Mouse (Mus musculus): ENCODE measurements around the gene Pycard. TPM values are rescaled to one million over a fixed set of nuclear protein-coding genes. Genes with fewer than 3 reads are reported as not detected.

Gene Pycard
- total and polyA plus RNA-seq, 2 experiments = 2.8 to 5.0 TPM

DNA sequence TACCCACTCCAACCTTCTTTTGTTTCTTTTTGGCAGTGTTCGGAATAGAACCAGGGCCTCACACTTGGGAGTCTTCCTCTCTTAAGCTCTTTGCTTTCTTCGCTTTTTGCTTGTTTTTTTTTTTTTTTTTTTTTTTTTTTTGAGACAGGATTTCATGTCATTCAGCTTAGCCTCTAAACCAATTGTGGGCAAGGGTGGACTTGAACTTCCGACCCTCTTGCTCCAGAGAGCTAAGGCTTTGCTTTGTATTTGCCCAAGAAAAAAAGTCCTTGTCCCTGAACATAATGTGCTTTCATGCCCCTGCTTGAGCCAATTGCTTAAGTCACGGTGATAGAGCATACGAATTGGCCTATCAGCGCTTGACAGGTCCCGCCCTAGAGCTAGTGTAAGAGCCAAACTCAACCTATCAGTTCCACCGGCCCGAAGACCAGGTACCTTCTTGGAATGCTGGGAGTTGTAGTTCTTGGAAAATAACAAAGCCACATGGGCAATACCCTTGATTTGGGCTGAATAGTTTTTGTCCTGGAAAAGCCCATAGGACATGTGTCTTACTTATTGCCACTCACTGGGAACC, 37.8 kb upstream of the Pycard start:
- Histone ChIP-seq H3K27ac (replicated peaks; ENCODE audit: insufficient read depth, low read depth, low read length) (peak overlapping the region; percentile 99), H3K36me3 (ENCODE audit: control insufficient read depth, insufficient read depth, low read length) (no peaks in the 10 kb centered on the region), H3K9ac (ENCODE audit: low read depth, low read length) (no peak overlapping the region), H3K4me3 (ENCODE audit: insufficient read depth, low read depth, low read length) (no peak overlapping the region), H3K79me2 (ENCODE audit: control insufficient read depth, insufficient read depth, low read length) (no peaks in the 10 kb centered on the region), H3K27me3 (ENCODE audit: control insufficient read depth, insufficient read depth, low read length) (no peaks in the 10 kb centered on the region), H3K4me1 (ENCODE audit: control insufficient read depth, insufficient read depth, low read length) (peaks cover 15% of the 10 kb centered on the region)
- 41% methylated on average over 9 of the region's 9 CpGs for WGBS
- no peak for TF ChIP-seq CTCF (IDR thresholded peaks at IDR 0.05; ENCODE audit: low read depth, low read length)
- TF ChIP-seq POLR2A (IDR thresholded peaks at IDR 0.05; ENCODE audit: extremely low read depth, insufficient read depth, low read length) = no peak
- peak; percentile 96 for DNase-seq (ENCODE audit: extremely low read depth, low read depth, low spot score)

DNA sequence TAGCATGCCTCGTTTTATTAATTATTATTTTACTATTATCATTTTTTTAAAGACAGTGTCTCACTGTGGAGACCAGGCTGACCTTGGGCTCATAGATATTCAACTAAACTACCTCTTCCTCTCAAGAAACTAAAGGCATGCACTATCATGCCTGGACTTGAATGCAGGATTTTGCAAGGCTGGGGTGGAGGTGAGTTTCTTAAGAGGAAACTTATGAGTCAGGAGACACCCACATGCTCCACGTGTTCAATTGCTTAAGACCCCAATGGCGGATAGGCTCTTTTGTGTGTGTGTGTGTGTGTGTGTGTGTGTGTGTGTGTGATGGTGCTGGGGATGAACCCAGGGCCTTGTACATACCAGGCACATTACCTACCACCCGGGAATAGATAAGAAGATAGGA, 31.7 kb upstream of the Pycard start:
- 81% methylated on average over 4 of the region's 4 CpGs for WGBS
- DNase-seq (ENCODE audit: extremely low read depth, low read depth, low spot score) = no peak

GRCm38 (mm10) chr7:128024932-128025331, 31.3 kb upstream of the Pycard start:
- Histone ChIP-seq H3K27ac (replicated peaks; ENCODE audit: insufficient read depth, low read depth, low read length) (no peak overlapping the region), H3K36me3 (ENCODE audit: control insufficient read depth, insufficient read depth, low read length) (no peaks in the 10 kb centered on the region), H3K4me1 (ENCODE audit: control insufficient read depth, insufficient read depth, low read length) (peaks cover under 1% of the 10 kb centered on the region), H3K9ac (ENCODE audit: low read depth, low read length) (no peak overlapping the region), H3K4me3 (ENCODE audit: insufficient read depth, low read depth, low read length) (no peak overlapping the region), H3K27me3 (ENCODE audit: control insufficient read depth, insufficient read depth, low read length) (no peaks in the 10 kb centered on the region), H3K79me2 (ENCODE audit: control insufficient read depth, insufficient read depth, low read length) (no peaks in the 10 kb centered on the region)
- DNase-seq (ENCODE audit: extremely low read depth, low read depth, low spot score) = no peak
- no peak for TF ChIP-seq CTCF (IDR thresholded peaks at IDR 0.05; ENCODE audit: low read depth, low read length)
- TF ChIP-seq POLR2A (IDR thresholded peaks at IDR 0.05; ENCODE audit: extremely low read depth, insufficient read depth, low read length) = no peak
- WGBS = 91% methylated on average over 4 of the region's 4 CpGs

More for the DNA sequence above, 31.7 kb upstream of the Pycard start:
- H3K79me2 ChIP-seq (ENCODE audit: control insufficient read depth, insufficient read depth, low read length) = no peaks in the 10 kb centered on the region
- H3K36me3 ChIP-seq (ENCODE audit: control insufficient read depth, insufficient read depth, low read length) = no peaks in the 10 kb centered on the region
- TF ChIP-seq CTCF (IDR thresholded peaks at IDR 0.05; ENCODE audit: low read depth, low read length) (no peak), POLR2A (IDR thresholded peaks at IDR 0.05; ENCODE audit: extremely low read depth, insufficient read depth, low read length) (no peak)
- H3K4me3 ChIP-seq (ENCODE audit: insufficient read depth, low read depth, low read length) = no peak overlapping the region
- H3K4me1 ChIP-seq (ENCODE audit: control insufficient read depth, insufficient read depth, low read length) = no peaks in the 10 kb centered on the region
- H3K27me3 ChIP-seq (ENCODE audit: control insufficient read depth, insufficient read depth, low read length) = no peaks in the 10 kb centered on the region
- no peak overlapping the region for H3K27ac ChIP-seq (replicated peaks; ENCODE audit: insufficient read depth, low read depth, low read length)
- H3K9ac ChIP-seq (ENCODE audit: low read depth, low read length) = no peak overlapping the region

- WGBS = 88% methylated on average over 9 of the region's 9 CpGs
Measured at GRCm38 (mm10) chr7:128024364-128024763, 30.7 kb upstream of the Pycard start.

GRCm38 (mm10) chr7:128023565-128023964, 29.9 kb upstream of the Pycard start:
- DNase-seq (ENCODE audit: extremely low read depth, low read depth, low spot score) = peak; percentile 20
- no peak overlapping the region for H3K4me3 ChIP-seq (ENCODE audit: insufficient read depth, low read depth, low read length)
- no peak overlapping the region for H3K27ac ChIP-seq (replicated peaks; ENCODE audit: insufficient read depth, low read depth, low read length)
- WGBS = 76% methylated on average over 4 of the region's 4 CpGs
- no peaks in the 10 kb centered on the region for H3K36me3 ChIP-seq (ENCODE audit: control insufficient read depth, insufficient read depth, low read length)
- no peaks in the 10 kb centered on the region for H3K79me2 ChIP-seq (ENCODE audit: control insufficient read depth, insufficient read depth, low read length)
- no peak for TF ChIP-seq POLR2A (IDR thresholded peaks at IDR 0.05; ENCODE audit: extremely low read depth, insufficient read depth, low read length)
- TF ChIP-seq CTCF (IDR thresholded peaks at IDR 0.05; ENCODE audit: low read depth, low read length) = no peak
- peaks cover 9% of the 10 kb centered on the region for H3K4me1 ChIP-seq (ENCODE audit: control insufficient read depth, insufficient read depth, low read length)
- no peak overlapping the region for H3K9ac ChIP-seq (ENCODE audit: low read depth, low read length)
- no peaks in the 10 kb centered on the region for H3K27me3 ChIP-seq (ENCODE audit: control insufficient read depth, insufficient read depth, low read length)

More at GRCm38 (mm10) chr7:128024364-128024763, 30.7 kb upstream of the Pycard start:
- Histone ChIP-seq H3K4me3 (ENCODE audit: insufficient read depth, low read depth, low read length) (no peak overlapping the region), H3K27ac (replicated peaks; ENCODE audit: insufficient read depth, low read depth, low read length) (no peak overlapping the region), H3K4me1 (ENCODE audit: control insufficient read depth, insufficient read depth, low read length) (peaks cover 5% of the 10 kb centered on the region), H3K36me3 (ENCODE audit: control insufficient read depth, insufficient read depth, low read length) (no peaks in the 10 kb centered on the region), H3K9ac (ENCODE audit: low read depth, low read length) (no peak overlapping the region), H3K27me3 (ENCODE audit: control insufficient read depth, insufficient read depth, low read length) (no peaks in the 10 kb centered on the region), H3K79me2 (ENCODE audit: control insufficient read depth, insufficient read depth, low read length) (no peaks in the 10 kb centered on the region)
- DNase-seq (ENCODE audit: extremely low read depth, low read depth, low spot score) = no peak
- TF ChIP-seq CTCF (IDR thresholded peaks at IDR 0.05; ENCODE audit: low read depth, low read length) = no peak
- TF ChIP-seq POLR2A (IDR thresholded peaks at IDR 0.05; ENCODE audit: extremely low read depth, insufficient read depth, low read length) = no peak

GRCm38 (mm10) chr7:128022974-128023373, 29.3 kb upstream of the Pycard start:
- no peak for DNase-seq (ENCODE audit: extremely low read depth, low read depth, low spot score)
- 70% methylated on average over 8 of the region's 8 CpGs for WGBS
- Histone ChIP-seq H3K4me3 (ENCODE audit: insufficient read depth, low read depth, low read length) (no peak overlapping the region), H3K79me2 (ENCODE audit: control insufficient read depth, insufficient read depth, low read length) (no peaks in the 10 kb centered on the region), H3K36me3 (ENCODE audit: control insufficient read depth, insufficient read depth, low read length) (no peaks in the 10 kb centered on the region), H3K27me3 (ENCODE audit: control insufficient read depth, insufficient read depth, low read length) (no peaks in the 10 kb centered on the region), H3K4me1 (ENCODE audit: control insufficient read depth, insufficient read depth, low read length) (peaks cover 9% of the 10 kb centered on the region), H3K9ac (ENCODE audit: low read depth, low read length) (no peak overlapping the region), H3K27ac (replicated peaks; ENCODE audit: insufficient read depth, low read depth, low read length) (no peak overlapping the region)
- TF ChIP-seq CTCF (IDR thresholded peaks at IDR 0.05; ENCODE audit: low read depth, low read length) (peak; percentile 16; the same call in 1 of the 2 replicates), POLR2A (IDR thresholded peaks at IDR 0.05; ENCODE audit: extremely low read depth, insufficient read depth, low read length) (no peak)

Measured in liver, adult 2 months (tissue).